In the genomic region with DNA sequence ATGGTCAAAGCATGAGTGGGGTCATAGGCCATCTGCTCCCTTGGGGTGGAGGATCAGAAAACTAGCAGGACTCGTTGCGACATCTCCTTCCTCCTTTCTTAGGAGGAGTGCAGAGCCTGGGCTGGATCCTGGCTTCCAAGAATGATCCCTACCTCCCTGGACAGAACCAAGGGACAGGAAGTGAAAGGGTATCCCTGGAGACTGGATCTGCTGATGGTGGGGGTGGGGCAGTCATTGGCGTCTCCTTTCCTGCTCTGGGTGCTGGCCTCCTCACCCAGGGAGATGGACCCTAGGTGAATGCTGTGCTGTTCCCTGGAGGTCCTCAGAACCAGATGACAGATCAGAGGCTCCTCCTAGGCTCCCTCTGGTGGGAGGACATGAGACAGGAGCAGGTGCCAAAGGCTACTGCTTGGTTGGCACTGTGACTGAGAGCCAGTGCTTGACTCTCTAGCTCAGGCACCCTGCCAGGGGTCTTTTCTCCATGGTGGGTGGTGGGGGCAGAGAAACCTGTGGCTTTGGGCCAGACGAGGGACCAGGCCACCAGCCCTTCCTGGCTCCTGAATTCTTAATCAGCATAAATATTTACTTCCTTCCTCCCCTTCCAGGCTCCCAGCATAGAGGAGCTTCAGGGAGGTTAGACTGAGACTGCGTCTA, we compare ENCODE assay signal across 9 mouse cellular contexts. TPM values are rescaled to one million over a fixed set of nuclear protein-coding genes. Genes with fewer than 3 reads are reported as not detected.
DNase-seq lines count a peak whose midpoint lies in the region; ATAC-seq and TF ChIP-seq lines count a peak whose summit lies in the region.
"Had no signal": no experiment of that assay in that cellular context is flagged by ENCODE, and none has a peak within 500 bp of the region (broad histone marks: within the 10 kb centered on the region; RNA-seq: fewer than 3 reads in every experiment).

No protein-coding gene starts in this region.

- peaks cover 73% of the 10 kb centered on the region for H3K4me1 ChIP-seq in embryonic facial prominence, embryonic 10.5 days
- H3K4me1 ChIP-seq in heart, embryonic 16.5 days (ENCODE audit: control insufficient read depth, insufficient read depth, low read length): peaks cover 60% of the 10 kb centered on the region
- H3K4me1 ChIP-seq in kidney, postnatal 0 days (replicated peaks; ENCODE audit: insufficient read depth, low read length): peaks cover 67% of the 10 kb centered on the region
- H3K4me1 ChIP-seq in stomach, postnatal 0 days (replicated peaks; ENCODE audit: control insufficient read depth, insufficient read depth): peaks cover 19% of the 10 kb centered on the region

- peak; percentile 23; the same call in 1 of the 2 replicates for ATAC-seq in heart, embryonic 16.5 days (replicated peaks; ENCODE audit: extremely low read depth, insufficient read depth, low FRiP score)
- ATAC-seq in kidney, postnatal 0 days (replicated peaks; ENCODE audit: low FRiP score, low read depth): 0 out of 2 replicates have a peak, but pooled peaks have one; percentile 2
- no peak for ATAC-seq in stomach, postnatal 0 days (ENCODE audit: low FRiP score, low TSS enrichment)

- no peak overlapping the region for H3K4me2 ChIP-seq in heart, embryonic 16.5 days (ENCODE audit: low read depth, low read length)
- H3K4me2 ChIP-seq in kidney, postnatal 0 days (ENCODE audit: low read length): peak overlapping the region; percentile 21; the same call in 1 of the 2 replicates
- no peak overlapping the region for H3K4me2 ChIP-seq in stomach, postnatal 0 days (replicated peaks; ENCODE audit: low read depth)

- no peaks in the 10 kb centered on the region for H3K9me3 ChIP-seq in embryonic facial prominence, embryonic 10.5 days
- no peaks in the 10 kb centered on the region for H3K9me3 ChIP-seq in heart, embryonic 16.5 days (replicated peaks; ENCODE audit: control insufficient read depth, low read length)
- H3K9me3 ChIP-seq in kidney, postnatal 0 days (replicated peaks; ENCODE audit: low read length): no peaks in the 10 kb centered on the region
- H3K9me3 ChIP-seq in stomach, postnatal 0 days (ENCODE audit: control insufficient read depth, low read length): no peaks in the 10 kb centered on the region

- H3K9ac ChIP-seq in heart, embryonic 16.5 days (ENCODE audit: low read length): 0 out of 2 replicates have a peak overlapping the region, but pooled peaks have one; percentile 38
- H3K9ac ChIP-seq in kidney, postnatal 0 days (ENCODE audit: low read depth, low read length): no peak overlapping the region
- 0 out of 2 replicates have a peak overlapping the region, but pooled peaks have one; percentile 2 for H3K9ac ChIP-seq in stomach, postnatal 0 days (ENCODE audit: low read length)

- WGBS in embryonic facial prominence, embryonic 10.5 days: 30% methylated on average over 5 of the region's 5 CpGs
- WGBS in heart, embryonic 16.5 days: 20% methylated on average over 5 of the region's 5 CpGs
- 6% methylated on average over 5 of the region's 5 CpGs for WGBS in kidney, postnatal 0 days
- WGBS in stomach, postnatal 0 days: 20% methylated on average over 5 of the region's 5 CpGs

- TF ChIP-seq CTCF in kidney, postnatal 0 days (IDR thresholded peaks at IDR 0.05; ENCODE audit: low read depth): peak; percentile 71
- TF ChIP-seq CTCF in stomach, postnatal 0 days (IDR thresholded peaks at IDR 0.05; ENCODE audit: low read depth): peak; percentile 78

- peak overlapping the region; percentile 34; the same call in 1 of the 2 replicates for H3K4me3 ChIP-seq in embryonic facial prominence, embryonic 10.5 days
- H3K4me3 ChIP-seq in heart, embryonic 16.5 days (ENCODE audit: low read length): no peak overlapping the region
- no peak overlapping the region for H3K4me3 ChIP-seq in kidney, postnatal 0 days (replicated peaks; ENCODE audit: low read depth, low read length)
- H3K4me3 ChIP-seq in stomach, postnatal 0 days (ENCODE audit: low read depth, low read length): no peak overlapping the region

- peaks cover 33% of the 10 kb centered on the region for H3K36me3 ChIP-seq in embryonic facial prominence, embryonic 10.5 days (replicated peaks)
- H3K36me3 ChIP-seq in heart, embryonic 16.5 days (ENCODE audit: control insufficient read depth, insufficient read depth): peaks cover 12% of the 10 kb centered on the region
- H3K36me3 ChIP-seq in kidney, postnatal 0 days (ENCODE audit: insufficient read depth, low read length): peaks cover 14% of the 10 kb centered on the region; the same call in 1 of the 2 replicates
- peaks cover 4% of the 10 kb centered on the region; the same call in 1 of the 2 replicates for H3K36me3 ChIP-seq in stomach, postnatal 0 days (ENCODE audit: control insufficient read depth, insufficient read depth, low read length)

- no peak for TF ChIP-seq EP300 in stomach, postnatal 0 days (optimal IDR thresholded peaks at IDR 0.05)

- peak overlapping the region; percentile 80 for H3K27ac ChIP-seq in embryonic facial prominence, embryonic 10.5 days (replicated peaks)
- H3K27ac ChIP-seq in heart, embryonic 16.5 days (ENCODE audit: low read length): peak overlapping the region; percentile 58
- H3K27ac ChIP-seq in kidney, postnatal 0 days: peak overlapping the region; percentile 60
- H3K27ac ChIP-seq in stomach, postnatal 0 days (replicated peaks): peak overlapping the region; percentile 49; the same call in 1 of the 2 replicates
- H3K27ac ChIP-seq: macrophage had no signal

- DNase-seq in right cerebral cortex, postnatal 10 days (ENCODE audit: low spot score in 2 of 2): peak; percentile 71 to 73
- DNase-seq in right cerebral cortex, postnatal 36 days (ENCODE audit: low spot score in 2 of 2): no peak
- no peak for DNase-seq in embryonic facial prominence, embryonic 10.5 days (ENCODE audit: low spot score)
- peak; percentile 67 for DNase-seq in kidney, postnatal 0 days (ENCODE audit: low spot score)
- peak; percentile 85 to 90 for DNase-seq in lung, postnatal 4 days
- DNase-seq in stomach, postnatal 0 days (ENCODE audit: low spot score): peak; percentile 68
- DNase-seq in spleen, adult 18-20 months: no peak

- H3K27me3 ChIP-seq in embryonic facial prominence, embryonic 10.5 days (replicated peaks; ENCODE audit: low read depth, poor library complexity, severe bottlenecking): no peaks in the 10 kb centered on the region
- no peaks in the 10 kb centered on the region for H3K27me3 ChIP-seq in heart, embryonic 16.5 days (ENCODE audit: control insufficient read depth, insufficient read depth, low read length)
- no peaks in the 10 kb centered on the region for H3K27me3 ChIP-seq in kidney, postnatal 0 days (ENCODE audit: insufficient read depth, low read length)
- H3K27me3 ChIP-seq in stomach, postnatal 0 days (ENCODE audit: control insufficient read depth, insufficient read depth, low read length): no peaks in the 10 kb centered on the region

RNA-seq across cellular contexts. Expression of a gene that starts 12.0 kb away (rescaled TPM):
- 22.2 and 22.3 TPM in 2 replicates for polyA plus RNA-seq in embryonic facial prominence, embryonic 10.5 days (2016; fragmentation: Nextera tagmentation; extraction: Ambion mirVana)
- 12.3 and 14.2 TPM in 2 replicates for polyA plus RNA-seq in heart, embryonic 16.5 days (2015; fragmentation: Nextera tagmentation; extraction: Ambion mirVana)
- 74.6 and 78.8 TPM in 2 replicates for polyA plus RNA-seq in kidney, postnatal 0 days (2015; fragmentation: Nextera tagmentation; extraction: Ambion mirVana)
- 11.6 and 11.7 TPM in 2 replicates for polyA plus RNA-seq in stomach, postnatal 0 days (2015; fragmentation: Nextera tagmentation; extraction: Ambion mirVana)

RNA-seq across cellular contexts. Expression of a gene that starts 18.2 kb away (rescaled TPM):
- 92.6 and 97.5 TPM in 2 replicates for polyA plus RNA-seq in embryonic facial prominence, embryonic 10.5 days (2016; fragmentation: Nextera tagmentation; extraction: Ambion mirVana)
- 91.2 and 122 TPM in 2 replicates for polyA plus RNA-seq in heart, embryonic 16.5 days (2015; fragmentation: Nextera tagmentation; extraction: Ambion mirVana)
- polyA plus RNA-seq in kidney, postnatal 0 days (2015; fragmentation: Nextera tagmentation; extraction: Ambion mirVana): 105 and 106 TPM in 2 replicates
- 65.4 and 71.9 TPM in 2 replicates for polyA plus RNA-seq in stomach, postnatal 0 days (2015; fragmentation: Nextera tagmentation; extraction: Ambion mirVana)

RNA-seq across cellular contexts. Expression of a gene that starts 33.2 kb away (rescaled TPM):
- 14.4 and 16.2 TPM in 2 replicates for polyA plus RNA-seq in embryonic facial prominence, embryonic 10.5 days (2016; fragmentation: Nextera tagmentation; extraction: Ambion mirVana)
- polyA plus RNA-seq in heart, embryonic 16.5 days (2015; fragmentation: Nextera tagmentation; extraction: Ambion mirVana): 15.7 and 17.2 TPM in 2 replicates
- polyA plus RNA-seq in kidney, postnatal 0 days (2015; fragmentation: Nextera tagmentation; extraction: Ambion mirVana): 20.4 and 21.1 TPM in 2 replicates
- polyA plus RNA-seq in stomach, postnatal 0 days (2015; fragmentation: Nextera tagmentation; extraction: Ambion mirVana): 8.8 and 9.6 TPM in 2 replicates

RNA-seq across cellular contexts. Expression of a gene that starts 33.2 kb away (rescaled TPM):
- 66.6 and 66.7 TPM in 2 replicates for polyA plus RNA-seq in embryonic facial prominence, embryonic 10.5 days (2016; fragmentation: Nextera tagmentation; extraction: Ambion mirVana)
- 87.5 and 88.7 TPM in 2 replicates for polyA plus RNA-seq in heart, embryonic 16.5 days (2015; fragmentation: Nextera tagmentation; extraction: Ambion mirVana)
- 87.8 and 89.3 TPM in 2 replicates for polyA plus RNA-seq in kidney, postnatal 0 days (2015; fragmentation: Nextera tagmentation; extraction: Ambion mirVana)
- 47.0 and 49.2 TPM in 2 replicates for polyA plus RNA-seq in stomach, postnatal 0 days (2015; fragmentation: Nextera tagmentation; extraction: Ambion mirVana)

RNA-seq across cellular contexts. Expression of a gene that starts 46.9 kb away (rescaled TPM):
- polyA plus RNA-seq in embryonic facial prominence, embryonic 10.5 days (2016; fragmentation: Nextera tagmentation; extraction: Ambion mirVana): 37.7 and 39.5 TPM in 2 replicates
- 5.6 and 8.1 TPM in 2 replicates for polyA plus RNA-seq in heart, embryonic 16.5 days (2015; fragmentation: Nextera tagmentation; extraction: Ambion mirVana)
- polyA plus RNA-seq in kidney, postnatal 0 days (2015; fragmentation: Nextera tagmentation; extraction: Ambion mirVana): 17.2 and 19.6 TPM in 2 replicates
- 8.9 and 10.6 TPM in 2 replicates for polyA plus RNA-seq in stomach, postnatal 0 days (2015; fragmentation: Nextera tagmentation; extraction: Ambion mirVana)

Comparison
In these comparisons a context has a peak if more than half of its experiments do, and no peak if none do; other contexts are left out.
1. DNase-seq: peak in right cerebral cortex, postnatal 10 days (2 of 2), kidney, postnatal 0 days (single experiment), lung, postnatal 4 days (2 of 2) and stomach, postnatal 0 days (single experiment); none in right cerebral cortex, postnatal 36 days (0 of 2), embryonic facial prominence, embryonic 10.5 days (single experiment) and spleen, adult 18-20 months (0 of 2).
2. Peak in every context shown above with its lines, with median percentiles within 50 percentile points of each other: H3K27ac ChIP-seq.